Mouse (Mus musculus): ENCODE results near the gene Park7.

GRCm38 (mm10) chr4:150933503-150933902 lies 19.3 kb upstream of the Park7 start:
- TF ChIP-seq CTCF (IDR thresholded peaks at IDR 0.05) (no peak), EP300 (IDR thresholded peaks at IDR 0.05; ENCODE audit: insufficient read depth, low read depth, low read length) (no peak), POLR2A (IDR thresholded peaks at IDR 0.05; ENCODE audit: insufficient read depth, low read depth, low read length) (no peak)
